Comparison of ENCODE assay signal across 7 mouse cellular contexts in the genomic region with DNA sequence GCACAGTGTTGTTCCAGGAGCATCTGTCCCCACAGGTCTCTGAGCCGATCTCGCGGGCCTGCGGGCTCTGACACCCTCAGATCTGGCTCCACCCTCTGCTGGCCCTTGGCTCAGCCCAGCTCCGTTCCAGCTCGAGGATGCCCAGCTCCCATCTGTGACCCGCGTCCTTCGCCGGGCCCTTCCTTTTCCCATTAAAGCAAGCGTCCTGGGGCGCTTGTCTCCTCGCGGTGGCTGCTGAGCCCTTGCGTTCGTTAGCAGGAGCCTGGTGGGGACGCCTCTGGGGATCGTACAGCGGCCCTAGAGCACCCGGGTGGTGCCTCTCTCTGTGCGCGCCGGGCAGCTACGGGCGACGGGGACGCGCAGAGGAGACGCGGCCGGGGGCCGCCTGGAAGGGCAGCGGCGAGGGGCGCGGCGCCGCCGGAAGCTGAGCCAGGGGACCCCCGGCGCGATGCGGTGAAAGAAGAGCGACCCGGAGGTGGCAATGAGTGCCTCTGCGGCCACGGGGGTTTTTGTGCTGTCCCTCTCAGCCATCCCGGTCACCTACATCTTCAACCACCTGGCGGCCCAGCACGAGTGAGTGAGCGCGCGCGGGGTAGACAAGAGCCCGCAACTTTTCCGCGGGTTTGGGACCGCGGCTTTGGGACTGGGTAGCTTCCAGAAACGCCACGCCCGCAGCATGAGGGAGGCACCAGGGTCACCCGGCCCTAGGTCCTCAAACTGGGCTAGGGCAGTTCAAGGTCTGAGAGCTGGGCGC. TPM values are rescaled to one million over a fixed set of nuclear protein-coding genes. Genes with fewer than 3 reads are reported as not detected.
DNase-seq lines count a peak whose midpoint lies in the region; ATAC-seq and TF ChIP-seq lines count a peak whose summit lies in the region.

A gene (plus strand): TSS at position 34 of the 754 bp plus-strand sequence.

- no peak for TF ChIP-seq EP300 in CH12.LX (IDR thresholded peaks at IDR 0.05; ENCODE audit: low read length)

- in situ Hi-C loops in CH12.LX (cut with MboI; ENCODE audit: low pct_ligation_motif_present, low pct_unique_long_range_greater_than_20kb, low sequenced_read_pairs) (no loop called here), ES-E14 (cut with MboI; ENCODE audit: low sequenced_read_pairs in 2 of 2, unreplicated experiment in 2 of 2) (no loop called here)

- WGBS in embryonic facial prominence, embryonic 12.5 days, result under 1% methylated on average over 64 of the region's 64 CpGs
- under 1% methylated on average over 64 of the region's 64 CpGs for WGBS in heart, embryonic 16.5 days

- peak within 1 kb of the TSS; percentile 21; the same call in 1 of the 2 replicates for H3K9ac ChIP-seq in CH12.LX (ENCODE audit: insufficient read depth, low read depth)
- peak within 1 kb of the TSS; percentile 49 for H3K9ac ChIP-seq in ES-E14 (ENCODE audit: insufficient read depth, low read depth, low read length, poor library complexity, severe bottlenecking)
- H3K9ac ChIP-seq in embryonic facial prominence, embryonic 12.5 days, result peak within 1 kb of the TSS; percentile 67
- peak within 1 kb of the TSS; percentile 83 for H3K9ac ChIP-seq in heart, embryonic 16.5 days (ENCODE audit: low read length)

- H3K4me3 ChIP-seq in CH12.LX (replicated peaks in 1 of 3; ENCODE audit: low read depth in 2 of 3, low read length in 2 of 3, poor library complexity in 1 of 3) (peak within 1 kb of the TSS; percentile 28 to 51 (median 28)), ES-E14 (ENCODE audit: insufficient read depth in 1 of 2, low read depth in 1 of 2, low read length in 2 of 2, poor library complexity in 1 of 2, severe bottlenecking in 1 of 2) (peak within 1 kb of the TSS; percentile 60 to 70)
- peak within 1 kb of the TSS; percentile 66 for H3K4me3 ChIP-seq in embryonic facial prominence, embryonic 12.5 days
- H3K4me3 ChIP-seq in heart, embryonic 16.5 days (ENCODE audit: low read length), result peak within 1 kb of the TSS; percentile 71

- H3K27me3 ChIP-seq in CH12.LX (replicated peaks), result peaks cover 14% of the 10 kb centered on the region
- H3K27me3 ChIP-seq in embryonic facial prominence, embryonic 12.5 days, result peaks cover 51% of the 10 kb centered on the region
- no peaks in the 10 kb centered on the region for H3K27me3 ChIP-seq in heart, embryonic 16.5 days (ENCODE audit: control insufficient read depth, insufficient read depth, low read length)

- H3K36me3 ChIP-seq in CH12.LX (replicated peaks in 1 of 2; ENCODE audit: control insufficient read depth in 1 of 2, insufficient read depth in 1 of 2, low read length in 1 of 2) (no peaks in the 10 kb centered on the region), ES-E14 (ENCODE audit: control insufficient read depth, insufficient read depth, low read length, poor library complexity, severe bottlenecking) (no peaks in the 10 kb centered on the region)
- no peaks in the 10 kb centered on the region for H3K36me3 ChIP-seq in embryonic facial prominence, embryonic 12.5 days
- no peaks in the 10 kb centered on the region for H3K36me3 ChIP-seq in heart, embryonic 16.5 days (ENCODE audit: control insufficient read depth, insufficient read depth)

- H3K27ac ChIP-seq in CH12.LX (ENCODE audit: insufficient read depth, low read depth) (no peak within 1 kb of the TSS), ES-E14 (ENCODE audit: insufficient read depth, low read depth, low read length, poor library complexity, severe bottlenecking) (no peak within 1 kb of the TSS)
- no peak within 1 kb of the TSS for H3K27ac ChIP-seq in embryonic facial prominence, embryonic 12.5 days
- peak within 1 kb of the TSS; percentile 71 for H3K27ac ChIP-seq in heart, embryonic 16.5 days (ENCODE audit: low read length)

- H3K9me3 ChIP-seq in CH12.LX (replicated peaks; ENCODE audit: low read length), result no peaks in the 10 kb centered on the region
- no peaks in the 10 kb centered on the region for H3K9me3 ChIP-seq in ES-E14 (ENCODE audit: control insufficient read depth, insufficient read depth, low read depth, low read length)
- no peaks in the 10 kb centered on the region for H3K9me3 ChIP-seq in embryonic facial prominence, embryonic 12.5 days
- H3K9me3 ChIP-seq in heart, embryonic 16.5 days (replicated peaks; ENCODE audit: control insufficient read depth, low read length), result no peaks in the 10 kb centered on the region

- TF ChIP-seq POLR2A in CH12.LX (IDR thresholded peaks at IDR 0.05; ENCODE audit: low read depth, low read length), result no peak

- no peak for TF ChIP-seq CTCF in CH12.LX (conservative IDR thresholded peaks at IDR 0.05 in 1 of 2, IDR thresholded peaks at IDR 0.05 in 1 of 2; ENCODE audit: low read depth in 2 of 2, low read length in 2 of 2)

- H3K4me2 ChIP-seq in CH12.LX (ENCODE audit: insufficient read depth, low read depth, poor library complexity, severe bottlenecking), result peak within 1 kb of the TSS; percentile 88
- peak within 1 kb of the TSS; percentile 97 for H3K4me2 ChIP-seq in embryonic facial prominence, embryonic 12.5 days (replicated peaks)
- H3K4me2 ChIP-seq in heart, embryonic 16.5 days (ENCODE audit: low read depth, low read length), result peak within 1 kb of the TSS; percentile 87

- dilution Hi-C loops in CH12.LX (cut with MboI; ENCODE audit: extremely low pct_ligation_motif_present, extremely low pct_unique_long_range_greater_than_20kb, low sequenced_read_pairs), result no loop called here

- H3K4me1 ChIP-seq in CH12.LX (ENCODE audit: control insufficient read depth in 1 of 2, insufficient read depth in 2 of 2), result peaks cover 23 to 54% of the 10 kb centered on the region in 2 experiments
- H3K4me1 ChIP-seq in ES-E14 (ENCODE audit: control insufficient read depth in 2 of 2, insufficient read depth in 2 of 2, low read length in 2 of 2, poor library complexity in 1 of 2), result peaks cover 7 to 10% of the 10 kb centered on the region in 2 experiments
- H3K4me1 ChIP-seq in embryonic facial prominence, embryonic 12.5 days, result peaks cover 6% of the 10 kb centered on the region; the same call in 1 of the 2 replicates
- H3K4me1 ChIP-seq in heart, embryonic 16.5 days (ENCODE audit: control insufficient read depth, insufficient read depth, low read length), result peaks cover 36% of the 10 kb centered on the region

- DNase-seq in CH12.LX (ENCODE audit: extremely low read depth), result no peak
- no peak for DNase-seq in ES-E14 (ENCODE audit: low read depth, low spot score)
- peak in 1 of 2 experiments; percentile 43 for DNase-seq in layer of hippocampus, postnatal 10 days (ENCODE audit: low spot score in 2 of 2)
- DNase-seq in lung, postnatal 14 days, result peak; percentile 53
- peak; percentile 31 for DNase-seq in retina, postnatal 7 days (ENCODE audit: low read depth, low spot score)

- ATAC-seq in embryonic facial prominence, embryonic 12.5 days (ENCODE audit: insufficient number of reproducible peaks, insufficient read depth, low FRiP score, low TSS enrichment), result peak; percentile 65; the same call in 1 of the 2 replicates
- peak; percentile 52; the same call in 1 of the 2 replicates for ATAC-seq in heart, embryonic 16.5 days (replicated peaks; ENCODE audit: extremely low read depth, insufficient read depth, low FRiP score)

- no peaks in the 10 kb centered on the region for H3K79me2 ChIP-seq in CH12.LX (replicated peaks; ENCODE audit: control insufficient read depth, extremely low read depth, insufficient read depth, poor library complexity, severe bottlenecking)

- no peak for TF ChIP-seq RAD21 in CH12.LX (IDR thresholded peaks at IDR 0.05; ENCODE audit: low read depth, low read length)

TF ChIP-seq in CH12.LX, 34 proteins besides CTCF, POLR2A, EP300 and RAD21:
- TF ChIP-seq KAT2A (IDR thresholded peaks at IDR 0.05; ENCODE audit: insufficient replicate concordance, low read length), result no peak
- no peak for TF ChIP-seq MAFK (IDR thresholded peaks at IDR 0.05; ENCODE audit: insufficient replicate concordance, low read length)

TF ChIP-seq in ES-E14, 5 proteins besides CTCF, POLR2A, EP300 and RAD21:
- no peak for TF ChIP-seq HCFC1 (IDR thresholded peaks at IDR 0.05; ENCODE audit: borderline replicate concordance, insufficient read depth, low read length)
- TF ChIP-seq MAFK (IDR thresholded peaks at IDR 0.05; ENCODE audit: insufficient read depth, low read depth, low read length), result no peak
- no peak for TF ChIP-seq ZC3H11A (IDR thresholded peaks at IDR 0.05; ENCODE audit: borderline replicate concordance, low read depth, low read length)
- no peak for TF ChIP-seq ZNF384 (IDR thresholded peaks at IDR 0.05; ENCODE audit: low read depth, low read length)
- no peak for TF ChIP-seq CHD2 (IDR thresholded peaks at IDR 0.05; ENCODE audit: low read depth, low read length)

RNA-seq across cellular contexts. Expression of the gene that starts here (rescaled TPM):
- total RNA-seq in CH12.LX (2012; rRNA removed), result 0.59 and 0.93 TPM in 2 replicates
- 0.28 and 0.54 TPM in 2 replicates for total RNA-seq in CH12.LX (2014; rRNA removed)
- 0.57 and 0.68 TPM in 2 replicates for polyA plus RNA-seq in CH12.LX (2012; ENCODE audit: insufficient read length, low read depth)
- total RNA-seq in ES-E14 (2012; rRNA removed), result 2.2 and 2.3 TPM in 2 replicates
- polyA plus RNA-seq in embryonic facial prominence, embryonic 12.5 days (2016; fragmentation: Nextera tagmentation; extraction: Ambion mirVana), result 15.8 and 16.0 TPM in 2 replicates
- 35.6 and 44.4 TPM in 2 replicates for polyA plus RNA-seq in heart, embryonic 16.5 days (2015; fragmentation: Nextera tagmentation; extraction: Ambion mirVana)
- 10 to 100 TPM; 18.6 to 21.9 TPM for total RNA-seq in layer of hippocampus, postnatal 10 days (2021)

Comparison
In these comparisons a context has a peak if more than half of its experiments do, and no peak if none do; other contexts are left out.
1. DNase-seq: peak in lung, postnatal 14 days (single experiment) and retina, postnatal 7 days (single experiment); none in CH12.LX (single experiment) and ES-E14 (single experiment).
2. H3K9ac ChIP-seq: peak in every context shown above with its lines; median percentile 83 in heart, embryonic 16.5 days; 67 in embryonic facial prominence, embryonic 12.5 days; 49 in ES-E14; 21 in CH12.LX.
3. Peak in every context shown above with its lines, with median percentiles within 50 percentile points of each other: H3K4me2 ChIP-seq and H3K4me3 ChIP-seq.